Mouse (Mus musculus): ENCODE measurements around the gene Cdhr2. TPM values are rescaled to one million over a fixed set of nuclear protein-coding genes. Genes with fewer than 3 reads are reported as not detected.

Cdhr2 gene
- polyA plus RNA-seq, 1 experiment: not detected

DNA sequence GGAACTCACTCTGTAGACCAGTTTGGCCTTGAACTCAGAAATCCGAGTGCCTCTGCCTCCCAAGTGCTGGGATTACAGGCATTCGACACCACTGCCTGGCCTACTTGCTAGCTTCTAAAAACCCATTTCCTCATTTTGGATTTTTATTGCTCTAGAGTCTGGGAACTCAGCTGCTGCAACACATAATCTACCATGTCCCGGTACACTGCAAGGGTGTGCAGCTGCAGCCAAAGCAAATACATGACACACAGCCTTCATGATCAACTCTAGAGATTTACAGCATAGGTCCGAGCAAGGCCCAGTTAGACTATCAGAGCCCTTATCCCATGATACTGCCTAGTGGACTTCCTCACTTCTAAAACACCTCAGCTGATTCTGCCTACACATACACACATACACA is 23.0 kb upstream of the Cdhr2 start:
- Histone ChIP-seq H3K27ac (ENCODE audit: control insufficient read depth, insufficient read depth, low read depth, low read length, poor library complexity) (no peak overlapping the region), H3K4me3 (replicated peaks; ENCODE audit: control insufficient read depth, low read depth, low read length) (no peak overlapping the region), H3K4me1 (ENCODE audit: control insufficient read depth, insufficient read depth, low read length) (peaks cover 1% of the 10 kb centered on the region; the same call in 1 of the 2 replicates)
- WGBS: 79% methylated on average over 4 of the region's 4 CpGs
- TF ChIP-seq CTCF (IDR thresholded peaks at IDR 0.05; ENCODE audit: control insufficient read depth, insufficient read depth, low read length): no peak
- no peak for TF ChIP-seq POLR2A (IDR thresholded peaks at IDR 0.05; ENCODE audit: borderline replicate concordance, control insufficient read depth, low read depth, low read length)

DNA sequence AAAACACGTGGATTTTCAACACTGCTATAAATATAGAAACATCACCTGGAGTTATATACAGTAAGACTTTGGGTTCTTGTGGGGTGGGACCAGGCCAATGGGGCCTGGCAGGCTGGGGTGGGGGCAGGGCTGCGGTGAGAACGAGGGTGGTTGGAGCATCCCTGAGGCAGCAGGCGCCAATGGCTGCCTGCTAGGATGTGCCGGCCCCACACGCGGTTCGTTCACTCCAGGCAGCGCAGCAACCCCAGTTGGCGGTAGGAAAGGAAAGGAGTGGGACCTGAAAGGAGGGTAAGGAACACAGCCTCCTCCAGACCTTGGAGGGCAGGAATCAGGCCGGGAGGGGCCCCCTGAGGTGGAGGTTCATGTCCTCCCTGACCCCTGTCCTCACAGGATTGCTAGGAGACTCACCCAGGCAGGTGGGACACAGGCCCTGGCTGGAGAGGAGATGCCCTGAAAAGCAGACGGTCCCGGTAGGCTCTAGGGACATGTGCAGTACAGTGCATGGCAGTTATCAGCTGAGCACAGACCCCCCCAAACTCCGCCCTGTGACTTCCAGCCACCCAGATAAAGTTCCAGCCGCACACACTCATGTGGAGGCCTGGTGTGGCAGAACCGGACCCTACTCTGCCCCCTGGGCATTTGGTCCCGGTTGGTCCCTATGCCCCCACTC is 20.9 kb upstream of the Cdhr2 start:
- Histone ChIP-seq H3K4me3 (replicated peaks; ENCODE audit: control insufficient read depth, low read depth, low read length) (peak overlapping the region; percentile 37), H3K4me1 (ENCODE audit: control insufficient read depth, insufficient read depth, low read length) (peaks cover 1% of the 10 kb centered on the region; the same call in 1 of the 2 replicates), H3K27ac (ENCODE audit: control insufficient read depth, insufficient read depth, low read depth, low read length, poor library complexity) (peak overlapping the region; percentile 83)
- 0 out of 2 replicates have a peak, but pooled peaks have one; percentile 21 for TF ChIP-seq POLR2A (IDR thresholded peaks at IDR 0.05; ENCODE audit: borderline replicate concordance, control insufficient read depth, low read depth, low read length)
- no peak for TF ChIP-seq CTCF (IDR thresholded peaks at IDR 0.05; ENCODE audit: control insufficient read depth, insufficient read depth, low read length)
- WGBS: 74% methylated on average over 17 of the region's 17 CpGs

DNA sequence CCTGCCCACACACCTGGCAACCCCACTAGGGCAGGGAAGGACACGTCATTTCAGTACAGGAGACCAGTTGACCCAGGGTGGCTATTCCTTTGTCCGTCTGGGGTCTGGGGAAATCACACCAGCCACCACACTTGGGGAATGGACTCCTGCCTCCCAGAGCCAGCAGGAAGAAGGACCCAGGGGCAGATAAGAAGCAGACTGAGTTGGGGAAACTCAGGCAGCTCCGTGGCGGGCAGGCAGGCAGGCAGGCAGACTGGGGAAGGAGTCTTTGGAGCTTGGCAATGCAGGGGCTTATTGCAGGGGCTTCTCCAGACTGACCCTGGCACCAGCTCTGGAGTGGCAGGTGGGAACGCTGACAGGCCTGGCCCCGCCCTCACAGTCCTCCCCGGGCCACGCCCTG is 20.0 kb upstream of the Cdhr2 start:
- Histone ChIP-seq H3K4me1 (ENCODE audit: control insufficient read depth, insufficient read depth, low read length) (peaks cover 4% of the 10 kb centered on the region; the same call in 1 of the 2 replicates), H3K4me3 (replicated peaks; ENCODE audit: control insufficient read depth, low read depth, low read length) (no peak overlapping the region), H3K27ac (ENCODE audit: control insufficient read depth, insufficient read depth, low read depth, low read length, poor library complexity) (peak overlapping the region; percentile 78)
- WGBS: 70% methylated on average over 8 of the region's 8 CpGs
- TF ChIP-seq POLR2A (IDR thresholded peaks at IDR 0.05; ENCODE audit: borderline replicate concordance, control insufficient read depth, low read depth, low read length): no peak

DNA sequence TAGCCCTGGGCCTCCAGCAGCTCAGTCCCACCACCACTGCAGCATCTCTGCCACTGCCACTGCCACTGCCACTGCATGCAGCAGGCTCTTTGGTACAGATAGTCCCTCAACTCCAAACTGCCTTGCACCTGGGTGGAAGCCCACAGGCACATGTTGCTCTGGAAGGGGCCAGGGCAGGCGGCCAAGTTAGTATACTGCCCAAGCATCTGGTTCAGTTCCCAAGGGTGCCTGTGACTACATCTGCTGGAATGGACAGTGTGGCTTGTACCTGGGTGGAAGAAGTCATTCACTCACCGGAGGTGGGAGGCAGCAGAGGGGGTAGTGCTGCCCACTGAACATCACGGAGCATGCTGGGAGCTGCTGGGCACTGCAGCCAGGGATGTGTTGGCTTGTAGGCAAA is 18.0 kb upstream of the Cdhr2 start:
- Histone ChIP-seq H3K4me1 (ENCODE audit: control insufficient read depth, insufficient read depth, low read length) (peaks cover 5% of the 10 kb centered on the region; the same call in 1 of the 2 replicates), H3K27ac (ENCODE audit: control insufficient read depth, insufficient read depth, low read depth, low read length, poor library complexity) (no peak overlapping the region), H3K4me3 (replicated peaks; ENCODE audit: control insufficient read depth, low read depth, low read length) (no peak overlapping the region)
- 94% methylated on average over 3 of the region's 3 CpGs for WGBS
- TF ChIP-seq CTCF (IDR thresholded peaks at IDR 0.05; ENCODE audit: control insufficient read depth, insufficient read depth, low read length) (no peak), POLR2A (IDR thresholded peaks at IDR 0.05; ENCODE audit: borderline replicate concordance, control insufficient read depth, low read depth, low read length) (no peak)

DNA sequence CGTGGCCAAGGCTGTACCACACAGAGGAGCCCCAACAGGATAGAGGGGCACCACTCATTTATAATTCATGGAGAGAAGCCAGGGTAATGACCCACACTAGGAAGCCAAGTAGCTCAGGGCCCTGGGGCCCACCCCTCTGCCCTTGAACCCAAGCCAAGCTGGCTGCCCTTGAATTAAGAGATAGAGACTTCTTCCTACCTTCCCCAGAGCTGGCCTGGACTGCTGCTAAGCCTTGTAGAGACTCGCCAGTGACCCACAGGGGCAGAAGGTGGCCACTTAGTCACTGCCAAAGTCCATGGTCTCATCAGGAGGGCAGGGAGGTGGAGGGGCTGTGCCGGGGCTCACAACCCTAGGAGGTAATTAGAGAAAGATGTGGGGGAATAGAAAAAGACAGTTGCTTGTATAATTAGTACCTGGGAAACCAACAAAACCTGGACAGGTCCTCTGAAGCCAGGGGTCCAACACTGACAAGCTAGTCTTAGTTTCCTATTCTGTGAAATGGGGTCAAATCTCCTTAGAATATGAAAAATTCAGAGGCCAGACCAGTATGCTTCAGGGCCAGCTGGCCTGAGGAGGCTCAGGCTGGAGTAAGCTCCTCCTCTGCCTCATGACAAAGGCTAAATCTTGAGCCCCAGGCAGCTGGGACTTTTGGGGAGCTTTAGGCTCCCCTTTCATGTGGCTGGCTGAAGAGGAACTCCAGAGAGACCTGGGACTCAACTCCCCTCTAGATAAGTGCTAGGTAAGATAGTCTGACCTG is 16.9 kb upstream of the Cdhr2 start:
- Histone ChIP-seq H3K27ac (ENCODE audit: control insufficient read depth, insufficient read depth, low read depth, low read length, poor library complexity) (no peak overlapping the region), H3K4me1 (ENCODE audit: control insufficient read depth, insufficient read depth, low read length) (peaks cover 5% of the 10 kb centered on the region; the same call in 1 of the 2 replicates), H3K4me3 (replicated peaks; ENCODE audit: control insufficient read depth, low read depth, low read length) (no peak overlapping the region)
- 80% methylated on average over 3 of the region's 3 CpGs for WGBS
- TF ChIP-seq CTCF (IDR thresholded peaks at IDR 0.05; ENCODE audit: control insufficient read depth, insufficient read depth, low read length): no peak
- TF ChIP-seq POLR2A (IDR thresholded peaks at IDR 0.05; ENCODE audit: borderline replicate concordance, control insufficient read depth, low read depth, low read length): no peak

DNA sequence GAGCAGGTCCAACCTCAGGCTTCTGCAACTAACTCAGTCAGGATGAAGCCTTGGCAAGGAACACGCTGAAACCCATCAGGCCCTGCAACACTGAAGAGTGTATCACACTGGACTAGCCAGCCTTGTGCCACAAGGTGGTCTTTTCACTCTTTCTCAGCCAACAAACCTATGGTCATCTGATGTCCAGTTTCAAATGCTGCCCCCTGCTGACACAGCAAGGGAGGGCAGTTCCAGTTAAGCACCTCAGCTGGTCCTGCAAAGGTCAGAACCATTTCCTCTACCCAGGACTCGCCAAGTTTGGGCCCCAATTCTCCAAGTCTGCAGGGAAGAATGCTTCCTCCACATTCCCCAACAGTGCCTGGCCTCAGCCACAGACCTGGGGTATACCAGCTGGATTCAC is 16.1 kb upstream of the Cdhr2 start:
- 51% methylated on average over 2 of the region's 2 CpGs for WGBS
- peak; percentile 66 for TF ChIP-seq CTCF (IDR thresholded peaks at IDR 0.05; ENCODE audit: control insufficient read depth, insufficient read depth, low read length)
- TF ChIP-seq POLR2A (IDR thresholded peaks at IDR 0.05; ENCODE audit: borderline replicate concordance, control insufficient read depth, low read depth, low read length): no peak
- Histone ChIP-seq H3K4me1 (ENCODE audit: control insufficient read depth, insufficient read depth, low read length) (peaks cover 5% of the 10 kb centered on the region; the same call in 1 of the 2 replicates), H3K4me3 (replicated peaks; ENCODE audit: control insufficient read depth, low read depth, low read length) (no peak overlapping the region), H3K27ac (ENCODE audit: control insufficient read depth, insufficient read depth, low read depth, low read length, poor library complexity) (no peak overlapping the region)

DNA sequence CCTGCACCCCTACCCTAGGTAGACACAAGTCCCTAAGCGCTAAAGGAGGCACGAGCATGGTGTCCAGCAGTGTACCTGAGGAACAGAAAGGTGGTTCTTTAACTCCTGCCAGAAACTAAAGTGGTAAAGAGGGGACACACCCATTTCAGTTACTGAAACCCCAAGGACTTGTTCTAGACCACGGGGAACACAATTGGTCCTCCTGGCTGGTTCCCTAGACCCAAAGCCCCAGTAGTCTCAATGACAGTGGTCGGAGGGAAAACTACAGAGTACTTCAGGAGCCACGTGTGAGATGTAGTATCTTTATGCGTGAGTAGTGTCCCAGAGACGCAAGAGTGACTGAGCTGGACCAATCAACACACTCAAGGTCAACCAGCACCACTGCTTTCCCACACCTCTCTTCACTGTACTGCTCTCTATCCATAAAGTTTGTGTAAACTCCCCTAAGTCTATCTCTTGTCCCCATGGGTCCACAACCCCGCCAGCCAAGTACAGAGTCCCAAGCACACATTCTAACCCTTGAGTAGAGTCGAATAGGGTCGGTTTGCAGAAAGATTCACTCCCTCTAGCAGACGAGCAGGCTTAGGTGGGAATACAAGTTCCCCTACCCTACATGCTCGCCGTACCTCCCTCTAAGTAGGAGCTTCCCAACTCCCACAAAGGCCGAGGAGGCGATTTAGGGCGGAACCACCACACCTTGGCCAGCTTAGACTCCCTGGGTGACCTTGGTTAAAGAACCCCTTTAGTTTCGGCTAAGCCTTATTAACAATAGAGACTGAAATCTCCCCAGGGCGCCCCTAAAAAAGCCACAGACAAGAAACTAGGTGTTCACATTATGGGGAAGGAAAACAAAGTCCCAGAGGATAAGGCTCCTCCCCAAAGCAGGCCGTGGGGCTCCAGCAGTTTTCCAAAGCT is 14.9 kb upstream of the Cdhr2 start:
- Histone ChIP-seq H3K4me1 (ENCODE audit: control insufficient read depth, insufficient read depth, low read length) (peaks cover 5% of the 10 kb centered on the region; the same call in 1 of the 2 replicates), H3K27ac (ENCODE audit: control insufficient read depth, insufficient read depth, low read depth, low read length, poor library complexity) (peak overlapping the region; percentile 97), H3K4me3 (replicated peaks; ENCODE audit: control insufficient read depth, low read depth, low read length) (peak overlapping the region; percentile 70)
- TF ChIP-seq CTCF (IDR thresholded peaks at IDR 0.05; ENCODE audit: control insufficient read depth, insufficient read depth, low read length): no peak
- no peak for TF ChIP-seq POLR2A (IDR thresholded peaks at IDR 0.05; ENCODE audit: borderline replicate concordance, control insufficient read depth, low read depth, low read length)
- 4% methylated on average over 19 of the region's 19 CpGs for WGBS
